Mouse (Mus musculus) activated CD4-positive, CD25-positive, alpha-beta regulatory T cell (primary cell): ENCODE data around the gene Mybbp1a. TPM values are rescaled to one million over a fixed set of nuclear protein-coding genes. Genes with fewer than 3 reads are reported as not detected.

Source experiments
- polyA plus RNA-seq, 2 experiments: library from polyadenylated mRNA; unstranded; fragments of 100-300 nt; shearing (Covaris generic); gene quantifications; one replicate each; pipeline ENCODE4 v1.2.1; 2017

The Mybbp1a gene
- 10 to 100 TPM; 68.5 to 88.6 TPM for polyA plus RNA-seq

GRCm38 (mm10) chr11:72440965-72441664 lies at the start of gene Mybbp1a:
Gene Mybbp1a, plus strand, starts transcription at chr11:72441355.

GRCm38 (mm10) chr11:72411093-72411921 lies 29.8 kb upstream of the Mybbp1a start, which contains the start of gene Smtnl2:
Gene Smtnl2, minus strand, starts transcription at chr11:72411713.

DNA sequence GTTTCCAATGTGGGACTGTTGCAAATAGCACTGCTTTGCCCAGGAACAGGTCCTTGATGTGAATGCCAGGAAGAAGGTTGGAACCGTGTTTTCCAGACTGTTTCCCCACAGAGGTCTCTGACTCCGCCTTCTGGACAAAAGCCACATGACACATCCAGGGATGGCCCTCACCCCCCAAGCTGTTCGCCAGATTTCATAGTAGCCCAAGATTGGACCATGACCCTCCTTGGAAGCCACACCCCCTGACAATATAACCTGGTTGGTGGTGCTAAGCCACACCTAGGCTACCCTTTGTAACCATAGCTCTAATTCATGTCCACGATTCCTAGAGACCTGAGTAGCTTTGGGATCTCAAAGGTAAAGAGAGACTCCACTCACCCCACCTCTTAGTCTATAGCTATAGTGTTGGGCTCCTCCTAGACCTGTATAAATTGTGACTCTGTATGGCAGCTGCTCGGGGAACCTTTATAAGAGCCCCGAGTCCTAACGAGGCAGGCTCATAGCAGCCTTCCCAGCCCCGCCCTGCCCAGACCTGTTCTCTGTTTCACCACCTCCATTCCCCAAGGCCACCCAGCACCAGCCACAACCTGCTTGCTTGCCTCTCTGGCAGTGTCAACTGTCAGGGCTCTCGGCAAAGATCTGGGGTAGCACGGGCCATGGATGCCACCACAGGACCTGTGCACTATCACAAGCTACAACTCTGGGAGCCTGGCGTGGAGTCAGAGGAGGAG lies 6.0 kb upstream of the Mybbp1a start, which contains the start of gene Ggt6:
Ggt6 (plus strand) TSS at position 564 of the 731 bp plus-strand sequence.

DNA sequence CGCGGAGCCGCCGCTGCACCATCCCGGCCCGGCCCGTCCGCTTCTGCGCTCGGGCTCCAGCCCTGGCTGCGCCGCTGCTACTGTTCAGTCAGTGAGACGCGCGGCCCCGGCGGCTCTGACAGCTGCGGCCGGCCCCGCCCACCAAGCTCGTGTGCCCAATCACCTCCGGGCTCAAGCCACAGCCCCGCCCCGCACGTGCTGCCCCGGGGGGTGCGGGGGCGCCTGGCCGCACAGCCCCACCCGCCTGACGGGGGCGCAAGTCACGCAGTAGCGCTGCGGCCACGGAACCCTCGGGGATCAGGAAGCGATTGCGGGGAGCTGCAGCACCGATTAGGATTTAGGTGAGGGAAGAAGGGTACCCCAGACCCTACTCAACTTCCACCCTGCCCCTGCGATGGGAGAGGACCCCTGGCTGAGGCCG lies 48.7 kb downstream of the Mybbp1a start, which contains the start of gene Spns2:
Spns2 (minus strand) TSS at position 24 of the 421 bp plus-strand sequence.

Other genes starting within 250 kb of the Mybbp1a start
- not detected for gene Gm43951, start 234.5 kb upstream of the Mybbp1a start, polyA plus RNA-seq
- 10 to 100 TPM; 11.3 to 16.8 TPM for gene 4933427D14Rik, start 233.9 kb upstream of the Mybbp1a start, polyA plus RNA-seq
- gene Txndc17, start 233.8 kb upstream of the Mybbp1a start, polyA plus RNA-seq: 100 to 1,000 TPM; 115 to 116 TPM
- 10 to 100 TPM; 16.1 to 19.1 TPM for gene Med31, start 225.8 kb upstream of the Mybbp1a start, polyA plus RNA-seq
- gene Slc13a5, start 174.1 kb upstream of the Mybbp1a start, polyA plus RNA-seq: not detected
- 100 to 1,000 TPM; 122 to 128 TPM for gene Xaf1, start 139.7 kb upstream of the Mybbp1a start, polyA plus RNA-seq
- gene Fbxo39, start 126.9 kb upstream of the Mybbp1a start, polyA plus RNA-seq: under 1 TPM; 0.80 to 0.86 TPM
- gene Tekt1, start 78.9 kb upstream of the Mybbp1a start, polyA plus RNA-seq: not detected
- gene Smtnl2, start 29.6 kb upstream of the Mybbp1a start, polyA plus RNA-seq: under 1 TPM in 1 of 2 experiments, not detected in 1; 0.32 TPM
- not detected for gene Ggt6, start 5.8 kb upstream of the Mybbp1a start, polyA plus RNA-seq
- gene Spns2, start 48.5 kb downstream of the Mybbp1a start, polyA plus RNA-seq: not detected
- under 1 TPM; 0.22 to 0.44 TPM for gene Spns3, start 109.2 kb downstream of the Mybbp1a start, polyA plus RNA-seq
- gene Ube2g1, start 165.9 kb downstream of the Mybbp1a start, polyA plus RNA-seq: 10 to 100 TPM; 56.0 to 71.4 TPM
- 10 to 100 TPM; 30.9 to 49.4 TPM for gene Ankfy1, start 248.7 kb downstream of the Mybbp1a start, polyA plus RNA-seq